Mouse (Mus musculus): ENCODE results near the gene Gm29735. TPM values are rescaled to one million over a fixed set of nuclear protein-coding genes. Genes with fewer than 3 reads are reported as not detected.
"Not testable (repeated sequence)": the region's sequence is repeated elsewhere in the genome, so short reads cannot be mapped to it uniquely, and the experiment has no call there.

The Gm29735 gene
- polyA plus RNA-seq, 1 experiment: not detected

GRCm38 (mm10) chr7:142181021-142181420 is 24.1 kb upstream of the Gm29735 start:
- TF ChIP-seq MYOG (IDR thresholded peaks at IDR 0.05; ENCODE audit: control insufficient read depth, extremely low read depth, insufficient read length) (no peak), MAX (IDR thresholded peaks at IDR 0.05) (no peak), MYOD1 (IDR thresholded peaks at IDR 0.05; ENCODE audit: control insufficient read depth, insufficient read length, low read depth) (no peak), FOSL1 (IDR thresholded peaks at IDR 0.05; ENCODE audit: insufficient read depth, low read length, poor library complexity, severe bottlenecking) (no peak)
- Histone ChIP-seq H3K4me3 (ENCODE audit: insufficient read depth, poor library complexity, severe bottlenecking) (no peak overlapping the region), H3K27me3 (ENCODE audit: control insufficient read depth, insufficient read depth, insufficient read length) (peaks cover 3% of the 10 kb centered on the region), H3K36me3 (ENCODE audit: control insufficient read depth, insufficient read depth) (no peaks in the 10 kb centered on the region), H3K79me2 (ENCODE audit: control insufficient read depth, insufficient read depth) (no peaks in the 10 kb centered on the region), H3ac (ENCODE audit: control insufficient read depth, insufficient read length, low read depth) (no peak overlapping the region), H3K79me3 (ENCODE audit: low read depth) (no peaks in the 10 kb centered on the region)

- Histone ChIP-seq H3ac (ENCODE audit: control insufficient read depth, insufficient read length, low read depth) (no peak overlapping the region), H3K4me3 (ENCODE audit: insufficient read depth, poor library complexity, severe bottlenecking) (no peak overlapping the region), H3K36me3 (ENCODE audit: control insufficient read depth, insufficient read depth) (no peaks in the 10 kb centered on the region), H3K27me3 (ENCODE audit: control insufficient read depth, insufficient read depth, insufficient read length) (peaks cover 3% of the 10 kb centered on the region), H3K79me3 (ENCODE audit: low read depth) (no peaks in the 10 kb centered on the region), H3K79me2 (ENCODE audit: control insufficient read depth, insufficient read depth) (no peaks in the 10 kb centered on the region)
- TF ChIP-seq FOSL1 (IDR thresholded peaks at IDR 0.05; ENCODE audit: insufficient read depth, low read length, poor library complexity, severe bottlenecking) (no peak), CEBPB (IDR thresholded peaks at IDR 0.05; ENCODE audit: low read depth) (no peak), MYOG (IDR thresholded peaks at IDR 0.05; ENCODE audit: control insufficient read depth, extremely low read depth, insufficient read length) (no peak), MAX (IDR thresholded peaks at IDR 0.05) (no peak), CTCF (IDR thresholded peaks at IDR 0.05; ENCODE audit: control insufficient read depth, insufficient read depth, insufficient read length) (no peak), USF1 (IDR thresholded peaks at IDR 0.05; ENCODE audit: low read depth) (no peak), MYOD1 (IDR thresholded peaks at IDR 0.05; ENCODE audit: control insufficient read depth, insufficient read length, low read depth) (no peak)
These were observed 21.8 kb upstream of the Gm29735 start for GRCm38 (mm10) chr7:142178685-142179084.

GRCm38 (mm10) chr7:142175905-142176304 is 19.0 kb upstream of the Gm29735 start, which contains the start of gene Krtap5-2:
Gene Krtap5-2 (minus strand): TSS chr7:142176005.
- H3K79me3 ChIP-seq (ENCODE audit: low read depth); H3ac ChIP-seq (ENCODE audit: control insufficient read depth, insufficient read length, low read depth); H3K79me2 ChIP-seq (ENCODE audit: control insufficient read depth, insufficient read depth); H3K27me3 ChIP-seq (ENCODE audit: control insufficient read depth, insufficient read depth, insufficient read length); H3K36me3 ChIP-seq (ENCODE audit: control insufficient read depth, insufficient read depth); H3K4me3 ChIP-seq (ENCODE audit: insufficient read depth, poor library complexity, severe bottlenecking): not testable (repeated sequence)

GRCm38 (mm10) chr7:142169836-142170235 is 12.9 kb upstream of the Gm29735 start:
- no peaks in the 10 kb centered on the region for H3K27me3 ChIP-seq (ENCODE audit: control insufficient read depth, insufficient read depth, insufficient read length)
- TF ChIP-seq CEBPB (IDR thresholded peaks at IDR 0.05; ENCODE audit: low read depth): no peak
- TF ChIP-seq FOSL1 (IDR thresholded peaks at IDR 0.05; ENCODE audit: insufficient read depth, low read length, poor library complexity, severe bottlenecking): no peak
- TF ChIP-seq USF1 (IDR thresholded peaks at IDR 0.05; ENCODE audit: low read depth): no peak
- no peak for TF ChIP-seq MAX (IDR thresholded peaks at IDR 0.05)
- TF ChIP-seq MYOG (IDR thresholded peaks at IDR 0.05; ENCODE audit: control insufficient read depth, extremely low read depth, insufficient read length): no peak
- TF ChIP-seq MYOD1 (IDR thresholded peaks at IDR 0.05; ENCODE audit: control insufficient read depth, insufficient read length, low read depth): no peak
- no peak for TF ChIP-seq CTCF (IDR thresholded peaks at IDR 0.05; ENCODE audit: control insufficient read depth, insufficient read depth, insufficient read length)
- no peaks in the 10 kb centered on the region for H3K79me3 ChIP-seq (ENCODE audit: low read depth)
- no peak overlapping the region for H3K4me3 ChIP-seq (ENCODE audit: insufficient read depth, poor library complexity, severe bottlenecking)
- no peaks in the 10 kb centered on the region for H3K79me2 ChIP-seq (ENCODE audit: control insufficient read depth, insufficient read depth)
- H3ac ChIP-seq (ENCODE audit: control insufficient read depth, insufficient read length, low read depth): no peak overlapping the region
- no peaks in the 10 kb centered on the region for H3K36me3 ChIP-seq (ENCODE audit: control insufficient read depth, insufficient read depth)

- peaks cover 10% of the 10 kb centered on the region for H3K27me3 ChIP-seq (ENCODE audit: control insufficient read depth, insufficient read depth, insufficient read length)
- H3ac ChIP-seq (ENCODE audit: control insufficient read depth, insufficient read length, low read depth); H3K4me3 ChIP-seq (ENCODE audit: insufficient read depth, poor library complexity, severe bottlenecking); H3K79me2 ChIP-seq (ENCODE audit: control insufficient read depth, insufficient read depth); H3K79me3 ChIP-seq (ENCODE audit: low read depth); H3K36me3 ChIP-seq (ENCODE audit: control insufficient read depth, insufficient read depth): not testable (repeated sequence)
These were observed 8.7 kb upstream of the Gm29735 start, which contains the start of gene Gm4553 for GRCm38 (mm10) chr7:142165639-142166038. Gene Gm4553 (minus strand): TSS chr7:142165739.

- H3K27me3 ChIP-seq (ENCODE audit: control insufficient read depth, insufficient read depth, insufficient read length): peaks cover 25% of the 10 kb centered on the region
- no peak overlapping the region for H3ac ChIP-seq (ENCODE audit: control insufficient read depth, insufficient read length, low read depth)
- no peaks in the 10 kb centered on the region for H3K79me3 ChIP-seq (ENCODE audit: low read depth)
- TF ChIP-seq CEBPB (IDR thresholded peaks at IDR 0.05; ENCODE audit: low read depth) (no peak), MYOD1 (IDR thresholded peaks at IDR 0.05; ENCODE audit: control insufficient read depth, insufficient read length, low read depth) (no peak), MYOG (IDR thresholded peaks at IDR 0.05; ENCODE audit: control insufficient read depth, extremely low read depth, insufficient read length) (no peak), CTCF (IDR thresholded peaks at IDR 0.05; ENCODE audit: control insufficient read depth, insufficient read depth, insufficient read length) (no peak), FOSL1 (IDR thresholded peaks at IDR 0.05; ENCODE audit: insufficient read depth, low read length, poor library complexity, severe bottlenecking) (no peak), MAX (IDR thresholded peaks at IDR 0.05) (no peak), USF1 (IDR thresholded peaks at IDR 0.05; ENCODE audit: low read depth) (no peak)
- H3K79me2 ChIP-seq (ENCODE audit: control insufficient read depth, insufficient read depth): no peaks in the 10 kb centered on the region
- H3K36me3 ChIP-seq (ENCODE audit: control insufficient read depth, insufficient read depth): no peaks in the 10 kb centered on the region
- no peak overlapping the region for H3K4me3 ChIP-seq (ENCODE audit: insufficient read depth, poor library complexity, severe bottlenecking)
These were observed 2.5 kb upstream of the Gm29735 start for GRCm38 (mm10) chr7:142159366-142159765.
